Comparison of ENCODE assay signal across 23 mouse cellular contexts in genomic region chr16:4754045-4754444, GRCm38 (mm10). TPM values are rescaled to one million over a fixed set of nuclear protein-coding genes. Genes with fewer than 3 reads are reported as not detected.
DNase-seq lines count a peak whose midpoint lies in the region; ATAC-seq and TF ChIP-seq lines count a peak whose summit lies in the region.
"Had no signal": no experiment of that assay in that cellular context is flagged by ENCODE, and none has a peak within 500 bp of the region (broad histone marks: within the 10 kb centered on the region; RNA-seq: fewer than 3 reads in every experiment).

No protein-coding gene starts in this region.

- H3K36me3 ChIP-seq in heart, adult 2 months (ENCODE audit: control insufficient read depth, insufficient read depth, low read length) = peaks cover 20% of the 10 kb centered on the region
- H3K36me3 ChIP-seq in liver, adult 2 months (ENCODE audit: control insufficient read depth, insufficient read depth, low read length) = no peaks in the 10 kb centered on the region
- no peaks in the 10 kb centered on the region for H3K36me3 ChIP-seq in liver, postnatal 0 days (replicated peaks; ENCODE audit: insufficient read depth, low read length)
- no peaks in the 10 kb centered on the region for H3K36me3 ChIP-seq in hindbrain, embryonic 12.5 days
- H3K36me3 ChIP-seq: embryonic facial prominence, embryonic 15.5 days had no signal

- H3K4me3 ChIP-seq in heart, adult 2 months = no peak overlapping the region
- no peak overlapping the region for H3K4me3 ChIP-seq in liver, adult 2 months (ENCODE audit: insufficient read depth, low read depth, low read length)
- no peak overlapping the region for H3K4me3 ChIP-seq in liver, postnatal 0 days (ENCODE audit: low read depth, low read length)
- H3K4me3 ChIP-seq in cortical plate, adult 2 months (ENCODE audit: insufficient read depth, low read length) = no peak overlapping the region
- H3K4me3 ChIP-seq in hindbrain, embryonic 12.5 days = no peak overlapping the region
- H3K4me3 ChIP-seq: embryonic facial prominence, embryonic 15.5 days; erythroblast, embryonic 14.5 days; forebrain, embryonic 10.5 days; heart, embryonic 10.5 days had no signal

- no peak for TF ChIP-seq POLR2A in heart, adult 2 months (IDR thresholded peaks at IDR 0.05; ENCODE audit: insufficient read depth, low read depth, low read length)
- TF ChIP-seq POLR2A in liver, adult 2 months (IDR thresholded peaks at IDR 0.05; ENCODE audit: extremely low read depth, insufficient read depth, low read length) = no peak
- no peak for TF ChIP-seq POLR2A in cortical plate, adult 2 months (IDR thresholded peaks at IDR 0.05; ENCODE audit: extremely low read depth, insufficient read depth, low read length)

- no peaks in the 10 kb centered on the region for H3K9me3 ChIP-seq in liver, postnatal 0 days (ENCODE audit: low read length)
- no peaks in the 10 kb centered on the region for H3K9me3 ChIP-seq in hindbrain, embryonic 12.5 days (replicated peaks)
- H3K9me3 ChIP-seq: embryonic facial prominence, embryonic 15.5 days; heart, embryonic 10.5 days had no signal

- H3K27ac ChIP-seq in heart, adult 2 months = peak overlapping the region; percentile 18; the same call in 1 of the 2 replicates
- peak overlapping the region; percentile 55 for H3K27ac ChIP-seq in liver, adult 2 months (replicated peaks; ENCODE audit: insufficient read depth, low read depth, low read length)
- H3K27ac ChIP-seq in liver, postnatal 0 days (ENCODE audit: low read depth) = no peak overlapping the region
- peak overlapping the region; percentile 56; the same call in 1 of the 2 replicates for H3K27ac ChIP-seq in cortical plate, adult 2 months (ENCODE audit: insufficient read depth, low read length)
- no peak overlapping the region for H3K27ac ChIP-seq in hindbrain, embryonic 12.5 days
- H3K27ac ChIP-seq: embryonic facial prominence, embryonic 15.5 days; forebrain, embryonic 10.5 days; heart, embryonic 10.5 days had no signal

- no peak for TF ChIP-seq EP300 in heart, adult 2 months (IDR thresholded peaks at IDR 0.05; ENCODE audit: insufficient read depth, low read depth, low read length)
- no peak for TF ChIP-seq EP300 in liver, postnatal 0 days (IDR thresholded peaks at IDR 0.05; ENCODE audit: low read depth)

- no peak overlapping the region for H3K9ac ChIP-seq in heart, adult 2 months (ENCODE audit: low read depth, low read length)
- no peak overlapping the region for H3K9ac ChIP-seq in liver, adult 2 months (ENCODE audit: low read depth, low read length)
- no peak overlapping the region for H3K9ac ChIP-seq in liver, postnatal 0 days (replicated peaks)
- H3K9ac ChIP-seq in hindbrain, embryonic 12.5 days = no peak overlapping the region
- H3K9ac ChIP-seq: embryonic facial prominence, embryonic 15.5 days had no signal

- no peaks in the 10 kb centered on the region for H3K27me3 ChIP-seq in heart, adult 2 months (ENCODE audit: control insufficient read depth, insufficient read depth, low read length)
- no peaks in the 10 kb centered on the region for H3K27me3 ChIP-seq in liver, adult 2 months (ENCODE audit: control insufficient read depth, insufficient read depth, low read length)
- H3K27me3 ChIP-seq in liver, postnatal 0 days (ENCODE audit: insufficient read depth, low read length) = no peaks in the 10 kb centered on the region
- H3K27me3 ChIP-seq in hindbrain, embryonic 12.5 days = no peaks in the 10 kb centered on the region
- H3K27me3 ChIP-seq: CH12.LX; embryonic facial prominence, embryonic 15.5 days; Patski had no signal

- no peak for TF ChIP-seq CTCF in heart, adult 2 months (IDR thresholded peaks at IDR 0.05)
- no peak for TF ChIP-seq CTCF in liver, adult 2 months (IDR thresholded peaks at IDR 0.05; ENCODE audit: low read depth, low read length)
- no peak for TF ChIP-seq CTCF in liver, postnatal 0 days (IDR thresholded peaks at IDR 0.05; ENCODE audit: low read depth)
- no peak for TF ChIP-seq CTCF in cortical plate, adult 2 months (IDR thresholded peaks at IDR 0.05; ENCODE audit: extremely low read depth, insufficient read depth, low read length)

- intact Hi-C loops in heart, adult 2 months (cut with DNase I) = no loop called here
- intact Hi-C loops in heart, postnatal 10 days (cut with DNase I) = loop anchor here (5.0 kb wide), 1 partner anchor 37 kb away; the partner anchor contains the start of gene Nmral1

- ATAC-seq in liver, postnatal 0 days = no peak
- ATAC-seq in megakaryocyte progenitor cell, adult 5-6 weeks (replicated peaks; ENCODE audit: poor library complexity) = 0 out of 2 replicates have a peak, but pooled peaks have one; percentile 37
- no peak for ATAC-seq in hindbrain, embryonic 12.5 days (ENCODE audit: low FRiP score)
- ATAC-seq: activated CD4-positive, CD25-positive, alpha-beta regulatory T cell, adult 4 months; forebrain, embryonic 14.5 days; hindbrain, embryonic 16.5 days; inflammation-experienced regulatory T-cells, adult 6 months; Patski had no signal

- 55% methylated on average over 3 of the region's 3 CpGs for WGBS in heart, adult 2 months
- 21% methylated on average over 3 of the region's 3 CpGs for WGBS in liver, adult 2 months
- 59% methylated on average over 3 of the region's 3 CpGs for WGBS in liver, postnatal 0 days (ENCODE audit: insufficient replicate concordance)
- WGBS in hindbrain, embryonic 12.5 days = 90% methylated on average over 3 of the region's 3 CpGs

- DNase-seq in heart, adult 2 months = no peak
- no peak for DNase-seq in heart, postnatal 10 days
- peak; percentile 54 for DNase-seq in liver, adult 2 months (ENCODE audit: extremely low read depth, low read depth, low spot score)
- DNase-seq in liver, postnatal 0 days = no peak
- DNase-seq: adrenal gland, postnatal 14 days; cerebellum, adult 2 months; cerebellum, postnatal 10 days; embryo, embryonic 11 days; gastrocnemius, postnatal 36 days; heart, postnatal 36 days had no signal

- peaks cover 3% of the 10 kb centered on the region for H3K4me1 ChIP-seq in heart, adult 2 months (ENCODE audit: control insufficient read depth, insufficient read depth, low read length)
- H3K4me1 ChIP-seq in liver, adult 2 months (ENCODE audit: control insufficient read depth, insufficient read depth, low read length) = peaks cover 12% of the 10 kb centered on the region
- H3K4me1 ChIP-seq in liver, postnatal 0 days (ENCODE audit: insufficient read depth) = peaks cover 9% of the 10 kb centered on the region; the same call in 1 of the 2 replicates
- H3K4me1 ChIP-seq in cortical plate, adult 2 months (ENCODE audit: control insufficient read depth, insufficient read depth, low read length) = peaks cover 1% of the 10 kb centered on the region; the same call in 1 of the 2 replicates
- no peaks in the 10 kb centered on the region for H3K4me1 ChIP-seq in hindbrain, embryonic 12.5 days

- no peak overlapping the region for H3K4me2 ChIP-seq in liver, postnatal 0 days (ENCODE audit: low read depth, low read length)
- no peak overlapping the region for H3K4me2 ChIP-seq in hindbrain, embryonic 12.5 days (replicated peaks)
- H3K4me2 ChIP-seq: embryonic facial prominence, embryonic 15.5 days had no signal

- H3K79me2 ChIP-seq in heart, adult 2 months (replicated peaks; ENCODE audit: control insufficient read depth, insufficient read depth, low read length) = no peaks in the 10 kb centered on the region; the same call in 1 of the 2 replicates
- peaks cover 2% of the 10 kb centered on the region; the same call in 1 of the 2 replicates for H3K79me2 ChIP-seq in liver, adult 2 months (ENCODE audit: control insufficient read depth, insufficient read depth, low read length)

RNA-seq across cellular contexts. Expression of gene Hmox2, which starts 27.9 kb away (rescaled TPM):
- 10 to 100 TPM; 72.4 to 84.9 TPM for total RNA-seq in heart, adult 2 months (2021)
- 38.3 and 51.6 TPM in 2 replicates for polyA plus RNA-seq in heart, adult 2 months (2012; rRNA removed)
- 10 to 100 TPM; 71.1 to 73.4 TPM for total RNA-seq in heart, postnatal 10 days (2021)
- total RNA-seq in liver, adult 2 months (2014; rRNA removed) = 40.7 and 52.9 TPM in 2 replicates
- polyA plus RNA-seq in liver, adult 2 months (2012; rRNA removed) = 25.4 and 28.3 TPM in 2 replicates
- polyA plus RNA-seq in liver, postnatal 0 days (2015; fragmentation: Nextera tagmentation; extraction: Ambion mirVana) = 56.8 and 57.7 TPM in 2 replicates
- polyA plus RNA-seq in cortical plate, adult 2 months (2012; rRNA removed) = 108 TPM in 2 replicates
- total RNA-seq in megakaryocyte progenitor cell, adult 5-6 weeks (2015) = 68.6 and 81.1 TPM in 2 replicates
- 74.7 and 78.8 TPM in 2 replicates for total RNA-seq in megakaryocyte progenitor cell, adult 5-6 weeks (2017)
- polyA plus RNA-seq in hindbrain, embryonic 12.5 days (2016; fragmentation: Nextera tagmentation; extraction: Ambion mirVana) = 81.5 and 86.2 TPM in 2 replicates

RNA-seq across cellular contexts. Expression of gene Nmral1, which starts 34.9 kb away (rescaled TPM):
- 1 to 10 TPM; 2.2 to 2.7 TPM for total RNA-seq in heart, adult 2 months (2021)
- polyA plus RNA-seq in heart, adult 2 months (2012; rRNA removed) = 3.9 and 4.0 TPM in 2 replicates
- total RNA-seq in heart, postnatal 10 days (2021) = 1 to 10 TPM; 7.0 to 7.8 TPM
- total RNA-seq in liver, adult 2 months (2014; rRNA removed) = 10.0 and 11.2 TPM in 2 replicates
- 4.8 and 7.8 TPM in 2 replicates for polyA plus RNA-seq in liver, adult 2 months (2012; rRNA removed)
- 20.4 and 24.1 TPM in 2 replicates for polyA plus RNA-seq in liver, postnatal 0 days (2015; fragmentation: Nextera tagmentation; extraction: Ambion mirVana)
- 25.5 and 25.7 TPM in 2 replicates for polyA plus RNA-seq in cortical plate, adult 2 months (2012; rRNA removed)
- 61.8 and 64.7 TPM in 2 replicates for total RNA-seq in megakaryocyte progenitor cell, adult 5-6 weeks (2015)
- 65.5 and 70.5 TPM in 2 replicates for total RNA-seq in megakaryocyte progenitor cell, adult 5-6 weeks (2017)
- polyA plus RNA-seq in hindbrain, embryonic 12.5 days (2016; fragmentation: Nextera tagmentation; extraction: Ambion mirVana) = 89.8 and 102 TPM in 2 replicates

RNA-seq across cellular contexts. Expression of gene Cdip1, which starts 36.0 kb away (rescaled TPM):
- total RNA-seq in heart, adult 2 months (2021) = 10 to 100 TPM; 58.4 to 65.6 TPM
- 94.3 and 100 TPM in 2 replicates for polyA plus RNA-seq in heart, adult 2 months (2012; rRNA removed)
- total RNA-seq in heart, postnatal 10 days (2021) = 10 to 100 TPM; 89.4 to 96.2 TPM
- 46.2 and 47.4 TPM in 2 replicates for total RNA-seq in liver, adult 2 months (2014; rRNA removed)
- 101 and 116 TPM in 2 replicates for polyA plus RNA-seq in liver, adult 2 months (2012; rRNA removed)
- polyA plus RNA-seq in liver, postnatal 0 days (2015; fragmentation: Nextera tagmentation; extraction: Ambion mirVana) = 46.8 and 50.3 TPM in 2 replicates
- polyA plus RNA-seq in cortical plate, adult 2 months (2012; rRNA removed) = 203 and 214 TPM in 2 replicates
- 10.3 and 12.2 TPM in 2 replicates for total RNA-seq in megakaryocyte progenitor cell, adult 5-6 weeks (2015)
- total RNA-seq in megakaryocyte progenitor cell, adult 5-6 weeks (2017) = 10.7 and 11.5 TPM in 2 replicates
- polyA plus RNA-seq in hindbrain, embryonic 12.5 days (2016; fragmentation: Nextera tagmentation; extraction: Ambion mirVana) = 95.6 and 99.1 TPM in 2 replicates

Comparison
In these comparisons a context has a peak if more than half of its experiments do, and no peak if none do; other contexts are left out.
1. H3K27ac ChIP-seq: peak in heart, adult 2 months (single experiment), liver, adult 2 months (single experiment) and cortical plate, adult 2 months (single experiment); none in liver, postnatal 0 days (single experiment) and hindbrain, embryonic 12.5 days (single experiment).